Mouse (Mus musculus): ENCODE measurements around the gene Fam13a. TPM values are rescaled to one million over a fixed set of nuclear protein-coding genes. Genes with fewer than 3 reads are reported as not detected.

Gene Fam13a
- total RNA-seq, 2 experiments from 2014 or later: not detected

GRCm38 (mm10) chr6:59004630-59005029 lies 19.7 kb downstream of the Fam13a start:
- no peak for ATAC-seq (ENCODE audit: poor library complexity, severe bottlenecking)

GRCm38 (mm10) chr6:58999044-58999453 lies 25.3 kb downstream of the Fam13a start:
- peak; percentile 40 for ATAC-seq (ENCODE audit: poor library complexity, severe bottlenecking)

GRCm38 (mm10) chr6:58998528-58998927 lies 25.8 kb downstream of the Fam13a start:
- ATAC-seq (ENCODE audit: poor library complexity, severe bottlenecking): no peak

- no peak for ATAC-seq (ENCODE audit: poor library complexity, severe bottlenecking)
Measured at GRCm38 (mm10) chr6:58989149-58989548, 35.2 kb downstream of the Fam13a start.

GRCm38 (mm10) chr6:58988706-58989105 lies 35.6 kb downstream of the Fam13a start:
- no peak for ATAC-seq (ENCODE audit: poor library complexity, severe bottlenecking)

- no peak for ATAC-seq (ENCODE audit: poor library complexity, severe bottlenecking)
Measured at GRCm38 (mm10) chr6:58987166-58987565, 37.2 kb downstream of the Fam13a start.

- no peak for ATAC-seq (ENCODE audit: poor library complexity, severe bottlenecking)
Measured at GRCm38 (mm10) chr6:58985186-58985585, 39.2 kb downstream of the Fam13a start.

GRCm38 (mm10) chr6:58975249-58975648 lies 49.1 kb downstream of the Fam13a start:
- peak; percentile 64 for ATAC-seq (ENCODE audit: poor library complexity, severe bottlenecking)

GRCm38 (mm10) chr6:58974428-58974827 lies 49.9 kb downstream of the Fam13a start:
- no peak for ATAC-seq (ENCODE audit: poor library complexity, severe bottlenecking)

GRCm38 (mm10) chr6:58972873-58973272 lies 51.5 kb downstream of the Fam13a start:
- ATAC-seq (ENCODE audit: poor library complexity, severe bottlenecking): no peak

- ATAC-seq (ENCODE audit: poor library complexity, severe bottlenecking): no peak
Measured at GRCm38 (mm10) chr6:58968272-58968671, 56.1 kb downstream of the Fam13a start.

GRCm38 (mm10) chr6:58965071-58965831 lies 59.1 kb downstream of the Fam13a start:
- ATAC-seq (ENCODE audit: poor library complexity, severe bottlenecking): no peak

- ATAC-seq (ENCODE audit: poor library complexity, severe bottlenecking): no peak
Measured at GRCm38 (mm10) chr6:58964565-58964964, 59.8 kb downstream of the Fam13a start.

- no peak for ATAC-seq (ENCODE audit: poor library complexity, severe bottlenecking)
Measured at GRCm38 (mm10) chr6:58964091-58964490, 60.3 kb downstream of the Fam13a start.

- no peak for ATAC-seq (ENCODE audit: poor library complexity, severe bottlenecking)
Measured at GRCm38 (mm10) chr6:58962691-58963090, 61.7 kb downstream of the Fam13a start.

- no peak for ATAC-seq (ENCODE audit: poor library complexity, severe bottlenecking)
Measured at GRCm38 (mm10) chr6:58960523-58960922, 63.8 kb downstream of the Fam13a start.

- no peak for ATAC-seq (ENCODE audit: poor library complexity, severe bottlenecking)
Measured at GRCm38 (mm10) chr6:58951128-58951992, 73.0 kb downstream of the Fam13a start.

GRCm38 (mm10) chr6:58950410-58950809 lies 73.9 kb downstream of the Fam13a start:
- no peak for ATAC-seq (ENCODE audit: poor library complexity, severe bottlenecking)

- no peak for ATAC-seq (ENCODE audit: poor library complexity, severe bottlenecking)
Measured at GRCm38 (mm10) chr6:58946840-58947239, 77.5 kb downstream of the Fam13a start.

- no peak for ATAC-seq (ENCODE audit: poor library complexity, severe bottlenecking)
Measured at GRCm38 (mm10) chr6:58946246-58946645, 78.1 kb downstream of the Fam13a start.

GRCm38 (mm10) chr6:58943958-58944357 lies 80.4 kb downstream of the Fam13a start:
- ATAC-seq (ENCODE audit: poor library complexity, severe bottlenecking): peak; percentile 55

- ATAC-seq (ENCODE audit: poor library complexity, severe bottlenecking): no peak
Measured at GRCm38 (mm10) chr6:58942276-58942675, 82.1 kb downstream of the Fam13a start.
